Mouse (Mus musculus) regulatory T cell (primary cell): Measurements from ENCODE around the gene Olfr1474.
"Not testable (repeated sequence)": the region's sequence is repeated elsewhere in the genome, so short reads cannot be mapped to it uniquely, and the experiment has no call there.

Experiments used
- in situ Hi-C: fragments of 300-600 bp; cut with MboI, MseI; formaldehyde crosslinking; loops from one replicate; pipeline ENCODE4 v1.15.1; 2025; ENCODE audit warnings: high pct_unique_total_duplicates

Gene Olfr1474

DNA sequence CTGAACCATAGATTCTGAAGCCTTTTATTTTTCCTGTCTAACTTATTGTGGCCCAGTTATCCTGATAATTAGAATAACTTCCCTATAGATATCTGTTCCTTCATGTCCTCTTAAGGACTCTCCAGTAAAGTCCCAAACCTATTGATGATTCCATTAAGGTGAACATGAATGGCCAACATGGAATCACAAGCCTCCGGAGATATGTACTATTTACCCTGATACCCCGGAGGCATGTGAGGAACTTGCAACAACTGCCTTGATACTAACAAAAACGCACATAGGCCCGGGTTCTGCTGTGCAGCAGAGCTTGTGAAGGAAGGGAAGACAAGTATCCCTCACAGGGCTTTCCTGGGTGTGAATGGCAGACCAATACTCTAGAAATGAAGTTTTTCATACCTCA is at the start of gene Olfr1474:
Gene Olfr1474 (plus strand): TSS at position 301 of the 400 bp plus-strand sequence.
- in situ Hi-C loops = loop anchor here (10.0 kb wide), 1 partner anchor 946 kb away; no protein-coding TSS in a partner anchor

DNA sequence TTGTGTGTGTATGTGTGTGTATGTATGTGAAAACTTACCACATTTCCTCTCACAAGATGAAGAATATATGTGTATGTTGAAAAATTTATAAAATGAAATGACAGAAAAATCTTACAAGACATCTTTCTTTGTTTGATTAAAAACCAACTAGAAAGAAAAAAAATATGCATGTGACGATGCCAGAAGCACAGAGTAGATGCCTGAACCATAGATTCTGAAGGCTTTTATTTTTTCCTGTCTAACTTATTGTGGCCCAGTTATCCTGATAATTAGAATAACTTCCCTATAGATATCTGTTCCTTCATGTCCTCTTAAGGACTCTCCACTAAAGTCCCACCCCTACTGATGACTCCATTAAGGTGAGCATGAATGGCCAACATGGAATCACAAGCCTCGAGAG is 26.3 kb upstream of the Olfr1474 start, which contains the start of gene Olfr1471:
Gene Olfr1471 (plus strand): TSS at position 301 of the 400 bp plus-strand sequence.
- in situ Hi-C loops = not testable (repeated sequence)

DNA sequence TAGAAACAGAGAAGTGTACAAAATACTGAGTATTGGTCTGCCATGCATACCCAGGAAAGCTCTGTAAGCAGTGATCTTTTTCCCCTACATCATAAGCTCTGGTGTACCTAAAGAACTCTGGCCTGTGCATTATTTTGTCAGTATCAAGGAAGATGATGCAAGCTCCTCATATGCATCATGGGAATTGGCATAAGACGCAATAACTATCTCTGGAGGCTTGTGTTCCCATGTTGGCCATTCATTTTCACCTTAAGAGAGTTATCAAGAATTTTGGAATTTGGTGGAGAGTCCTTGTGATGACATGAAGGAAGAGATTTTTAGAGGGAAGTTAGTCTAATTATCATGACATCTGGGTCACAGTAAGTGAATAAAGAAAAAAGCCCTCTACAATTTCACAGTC is 13.4 kb upstream of the Olfr1474 start, which contains the start of gene Olfr1472:
Gene Olfr1472 (minus strand): TSS at position 101 of the 400 bp plus-strand sequence.
- in situ Hi-C loops = no loop called here

- in situ Hi-C loops = no loop called here
Measured at GRCm38 (mm10) chr19:13480096-13480495, 10.7 kb downstream of the Olfr1474 start, which contains the start of gene Olfr1475. Olfr1475 (minus strand) TSS chr19:13480196.

- in situ Hi-C loops = no loop called here
Measured at GRCm38 (mm10) chr19:13500246-13500645, 30.9 kb downstream of the Olfr1474 start, which contains the start of gene Olfr1477. Olfr1477 (plus strand) TSS chr19:13500546.
